Mouse (Mus musculus) myocyte (in vitro differentiated cells): ENCODE results near the gene Edaradd.

Experiments
- CEBPB ChIP-seq: IDR thresholded peaks from 2 replicates; pipeline ENCODE4 v1.6.1; 2011; ENCODE audit warnings: mild to moderate bottlenecking, moderate library complexity; ENCODE audit not compliant: poor library complexity, insufficient read depth, severe bottlenecking
- MAX ChIP-seq: IDR thresholded peaks from one replicate; pipeline ENCODE4 v1.6.1; 2011; ENCODE audit warnings: low read depth, mild to moderate bottlenecking, control low read depth
- MYOD1 ChIP-seq, 3 experiments: IDR thresholded peaks; one replicate each; pipeline ENCODE4 v1.6.1; 2011; ENCODE audit warnings: control low read depth in 2 of 3, low read depth in 2 of 3, mild to moderate bottlenecking in 2 of 3, moderate library complexity in 1 of 3; ENCODE audit not compliant: insufficient read length in 2 of 3, control insufficient read depth in 1 of 3
- MYOG ChIP-seq, 3 experiments: IDR thresholded peaks; one replicate each; pipeline ENCODE4 v1.6.1; 2011; ENCODE audit warnings: control low read depth in 2 of 3, low read depth in 2 of 3, mild to moderate bottlenecking in 2 of 3; ENCODE audit not compliant: insufficient read length in 2 of 3, control insufficient read depth in 1 of 3, insufficient read depth in 1 of 3
- POLR2A ChIP-seq: IDR thresholded peaks from one replicate; pipeline ENCODE4 v1.6.1; 2011; ENCODE audit warnings: low read depth, mild to moderate bottlenecking, control low read depth, moderate library complexity; ENCODE audit not compliant: insufficient read length
- POLR2AphosphoS2 ChIP-seq: IDR thresholded peaks from one replicate; pipeline ENCODE4 v1.6.1; 2011; ENCODE audit warnings: low read depth, control low read depth; ENCODE audit not compliant: insufficient read length
- SRF ChIP-seq: IDR thresholded peaks from one replicate; pipeline ENCODE4 v1.6.1; 2011; ENCODE audit warnings: low read depth; ENCODE audit not compliant: control insufficient read depth, insufficient read length
- TCF12 ChIP-seq: IDR thresholded peaks from one replicate; pipeline ENCODE4 v1.6.1; 2011; ENCODE audit warnings: mild to moderate bottlenecking, control low read depth; ENCODE audit not compliant: poor library complexity, insufficient read depth, severe bottlenecking
- TCF3 ChIP-seq: IDR thresholded peaks from one replicate; pipeline ENCODE4 v1.6.1; 2011; ENCODE audit warnings: low read depth, control low read depth; ENCODE audit not compliant: insufficient read length
- USF1 ChIP-seq: IDR thresholded peaks from one replicate; pipeline ENCODE4 v1.6.1; 2011; ENCODE audit warnings: low read depth, mild to moderate bottlenecking, control low read depth, moderate library complexity

GRCm38 (mm10) chr13:12475239-12475638 lies 45.0 kb downstream of the Edaradd start:
- TF ChIP-seq POLR2A (no peak), MAX (no peak), POLR2AphosphoS2 (no peak), TCF3 (no peak), SRF (no peak), TCF12 (no peak), MYOG (IDR thresholded peaks at IDR 0.05; ENCODE audit: control insufficient read depth in 1 of 3, insufficient read depth in 1 of 3, insufficient read length in 2 of 3, low read depth in 2 of 3) (no peak), CEBPB (no peak), USF1 (no peak), MYOD1 (IDR thresholded peaks at IDR 0.05; ENCODE audit: control insufficient read depth in 1 of 3, insufficient read length in 2 of 3, low read depth in 2 of 3) (no peak)
